Mouse (Mus musculus) stomach, embryonic 16.5 days (tissue): ENCODE data around the gene Selenov. TPM values are rescaled to one million over a fixed set of nuclear protein-coding genes. Genes with fewer than 3 reads are reported as not detected.

ENCODE experiments used
- ATAC-seq: fragments of 200-750 bp; cut with Nextera tagmentation; 2 replicates; pipeline ENCODE4 v1.8.0; 2017; ENCODE audit warnings: moderate number of reproducible peaks, moderate TSS enrichment; ENCODE audit not compliant: insufficient read depth, low FRiP score
- H3K27ac ChIP-seq: fragments of 300-500 bp; sonication (generic); 2 replicates; pipeline ENCODE4 v1.5.1; 2014; ENCODE audit warnings: low read length
- H3K27me3 ChIP-seq: fragments of 300-500 bp; sonication (generic); 2 replicates; pipeline ENCODE4 v1.6.1; 2014; ENCODE audit warnings: low read length, control low read depth, mixed read lengths; ENCODE audit not compliant: control insufficient read depth, insufficient read depth
- H3K36me3 ChIP-seq: fragments of 300-500 bp; sonication (generic); 2 replicates; pipeline ENCODE4 v1.6.1; 2014; ENCODE audit warnings: low read length; ENCODE audit not compliant: control insufficient read depth, insufficient read depth
- H3K4me1 ChIP-seq: fragments of 300-500 bp; sonication (generic); 2 replicates; pipeline ENCODE4 v1.6.1; 2014; ENCODE audit warnings: low read length, control low read depth, mixed read lengths; ENCODE audit not compliant: control insufficient read depth, insufficient read depth
- H3K4me2 ChIP-seq: fragments of 300-500 bp; sonication (generic); 2 replicates; pipeline ENCODE4 v1.6.1; 2014; ENCODE audit warnings: low read depth, low read length, mixed read lengths
- H3K4me3 ChIP-seq: fragments of 300-500 bp; sonication (generic); replicated peaks from 2 replicates; pipeline ENCODE4 v1.5.1; 2014; ENCODE audit warnings: mild to moderate bottlenecking, low read length
- H3K9ac ChIP-seq: fragments of 300-500 bp; sonication (generic); 2 replicates; pipeline ENCODE4 v1.6.1; 2014; ENCODE audit warnings: low read length
- H3K9me3 ChIP-seq: fragments of 300-500 bp; sonication (generic); replicated peaks from 2 replicates; pipeline ENCODE4 v1.6.1; 2016; ENCODE audit warnings: low read length, control low read depth; ENCODE audit not compliant: control insufficient read depth
- WGBS: fragments of 180-500 bp; shearing (Covaris S2); extraction: QIAGEN DNeasy Blood & Tissue Kit; methylation state at CpG from one replicate; pipeline ENCODE4 v1.1.7; 2014; 5-methylcytosine and 5-hydroxymethylcytosine counted together
- polyA plus RNA-seq: library from polyadenylated mRNA; unstranded; fragments of >200 nt; fragmentation: Nextera tagmentation; extraction: Ambion mirVana; gene quantifications from 2 replicates; pipeline ENCODE4 v1.2.1, GENCODE M21; 2015

Selenov gene
- polyA plus RNA-seq, 1 experiment from 2014 or later, result 0.14 TPM

- Histone ChIP-seq H3K9me3 (no peaks in the 10 kb centered on the region), H3K36me3 (no peaks in the 10 kb centered on the region), H3K4me1 (peaks cover 6% of the 10 kb centered on the region; the same call in 1 of the 2 replicates), H3K27ac (no peak overlapping the region), H3K27me3 (no peaks in the 10 kb centered on the region), H3K9ac (no peak overlapping the region), H3K4me2 (no peak overlapping the region), H3K4me3 (no peak overlapping the region)
- 72% methylated on average over 3 of the region's 3 CpGs for whole genome bisulfite sequencing
- ATAC-seq, result no peak
These were observed 19.2 kb downstream of the Selenov start for GRCm38 (mm10) chr7:28271761-28272160.

DNA sequence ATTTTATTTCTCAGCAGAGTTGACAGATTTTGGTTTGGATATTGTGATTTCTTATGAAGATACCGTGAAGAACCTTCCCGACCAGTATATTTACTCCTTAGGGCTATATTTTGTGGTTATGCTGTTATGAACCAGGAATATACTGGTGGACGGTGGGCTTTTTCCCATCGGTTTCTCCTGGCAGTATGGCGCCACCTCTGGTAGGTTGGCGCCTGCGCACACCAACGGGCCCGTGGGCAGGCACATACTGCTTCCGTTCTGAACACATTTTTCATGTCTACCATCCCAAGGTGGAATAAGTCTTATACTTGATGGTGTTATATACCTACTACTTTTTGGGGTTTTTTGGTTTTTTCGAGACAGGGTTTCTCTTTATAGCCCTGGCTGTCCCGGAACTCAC lies 21.6 kb downstream of the Selenov start:
- Histone ChIP-seq H3K4me1 (peaks cover 6% of the 10 kb centered on the region; the same call in 1 of the 2 replicates), H3K27ac (no peak overlapping the region), H3K4me2 (peak overlapping the region; percentile 83; the same call in 1 of the 2 replicates), H3K4me3 (no peak overlapping the region), H3K27me3 (no peaks in the 10 kb centered on the region), H3K9ac (no peak overlapping the region), H3K9me3 (no peaks in the 10 kb centered on the region), H3K36me3 (no peaks in the 10 kb centered on the region)
- ATAC-seq, result no peak
- WGBS, result 88% methylated on average over 12 of the region's 12 CpGs

- WGBS, result 21% methylated on average over 16 of the region's 16 CpGs
- H3K4me3 ChIP-seq, result peak overlapping the region; percentile 81
- H3K27ac ChIP-seq, result peak overlapping the region; percentile 86
- H3K36me3 ChIP-seq, result no peaks in the 10 kb centered on the region
- no peaks in the 10 kb centered on the region for H3K9me3 ChIP-seq
- ATAC-seq, result no peak
- no peaks in the 10 kb centered on the region for H3K27me3 ChIP-seq
- H3K4me2 ChIP-seq, result peak overlapping the region; percentile 83
- H3K4me1 ChIP-seq, result peaks cover 6% of the 10 kb centered on the region; the same call in 1 of the 2 replicates
- H3K9ac ChIP-seq, result peak overlapping the region; percentile 98
These were observed 22.4 kb downstream of the Selenov start for GRCm38 (mm10) chr7:28268576-28268975.

GRCm38 (mm10) chr7:28268042-28268531 lies 22.9 kb downstream of the Selenov start:
- under 1% methylated on average over 57 of the region's 62 CpGs for WGBS
- H3K27ac ChIP-seq, result peak overlapping the region; percentile 86
- peak overlapping the region; percentile 83 for H3K4me2 ChIP-seq
- no peaks in the 10 kb centered on the region for H3K27me3 ChIP-seq
- no peaks in the 10 kb centered on the region for H3K36me3 ChIP-seq
- peaks cover 6% of the 10 kb centered on the region; the same call in 1 of the 2 replicates for H3K4me1 ChIP-seq
- H3K9me3 ChIP-seq, result no peaks in the 10 kb centered on the region
- H3K4me3 ChIP-seq, result peak overlapping the region; percentile 81
- H3K9ac ChIP-seq, result peak overlapping the region; percentile 98
- peak; percentile 70 for ATAC-seq

DNA sequence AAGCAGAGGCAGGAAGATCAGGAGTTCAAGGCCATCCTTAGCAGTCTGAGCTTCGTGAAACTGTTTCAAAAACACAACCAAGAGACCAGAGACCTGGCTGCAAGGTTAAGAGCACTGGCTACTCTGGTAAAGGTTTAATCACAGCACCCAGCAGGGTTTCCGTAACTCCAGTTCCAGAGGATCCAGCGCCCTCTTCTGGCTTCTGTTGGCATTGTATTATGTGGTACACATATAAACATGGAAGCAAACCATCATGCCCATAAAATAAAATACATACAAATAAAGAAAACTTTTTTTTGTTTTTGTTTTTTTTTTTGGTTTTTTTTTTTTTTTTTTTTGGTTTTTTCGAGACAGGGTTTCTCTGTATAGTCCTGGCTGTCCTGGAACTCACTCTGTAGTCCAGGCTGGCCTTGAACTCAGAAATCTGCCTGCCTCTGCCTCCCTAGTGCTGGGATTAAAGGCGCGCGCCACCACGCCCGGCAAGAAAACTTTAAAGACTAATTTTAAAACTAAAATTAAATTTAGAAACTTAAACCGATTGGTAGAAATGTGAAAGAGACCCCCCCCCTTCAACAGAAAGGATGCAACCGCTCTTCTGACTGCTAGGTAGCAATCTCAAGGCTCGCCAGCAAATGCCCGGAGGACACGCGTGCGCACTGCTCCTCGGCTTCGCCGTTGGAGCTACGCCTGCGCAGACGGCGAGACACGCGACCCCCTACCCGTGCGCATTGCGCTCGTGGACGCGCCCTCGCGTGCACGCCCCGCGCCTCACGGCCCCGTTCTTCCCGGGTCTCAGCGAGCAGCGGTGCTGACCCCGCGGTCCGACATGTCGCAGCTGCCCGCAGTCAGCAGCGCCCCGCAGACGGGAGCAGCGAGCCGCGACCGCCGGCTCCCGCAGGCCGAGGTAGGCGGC lies 23.6 kb downstream of the Selenov start, which contains the start of gene Eid2:
Eid2 (plus strand) TSS at position 753 of the 913 bp plus-strand sequence.
- 7% methylated on average over 57 of the region's 57 CpGs for whole genome bisulfite sequencing
- ATAC-seq, result peak; percentile 89
- H3K9me3 ChIP-seq, result no peaks in the 10 kb centered on the region

DNA sequence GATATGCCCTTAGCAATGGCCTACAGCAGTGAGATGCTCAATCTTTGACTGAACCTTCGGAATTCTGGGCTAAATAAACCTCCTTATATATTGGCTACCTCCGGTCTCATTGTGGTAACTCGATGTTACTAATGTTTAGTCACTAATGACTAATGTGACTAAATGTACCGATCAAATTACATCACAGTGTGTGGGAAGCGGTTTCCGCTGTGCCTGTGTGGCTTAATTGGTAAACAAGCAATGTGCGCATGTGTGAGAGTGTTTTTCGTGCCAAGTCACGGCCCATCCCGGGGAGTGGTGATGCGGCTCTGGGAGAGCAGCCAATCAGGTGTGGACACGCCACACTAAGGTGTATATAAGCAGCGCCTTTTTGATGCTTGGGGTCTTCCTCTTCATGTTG lies 25.6 kb downstream of the Selenov start:
- Histone ChIP-seq H3K9me3 (no peaks in the 10 kb centered on the region), H3K4me2 (no peak overlapping the region), H3K36me3 (no peaks in the 10 kb centered on the region), H3K27ac (no peak overlapping the region), H3K4me3 (no peak overlapping the region), H3K9ac (no peak overlapping the region), H3K4me1 (peaks cover 6% of the 10 kb centered on the region; the same call in 1 of the 2 replicates), H3K27me3 (no peaks in the 10 kb centered on the region)
- ATAC-seq, result no peak
- WGBS, result 84% methylated on average over 13 of the region's 13 CpGs

More for the DNA sequence above, 23.6 kb downstream of the Selenov start, which contains the start of gene Eid2:
- Histone ChIP-seq H3K4me3 (peak within 1 kb of the TSS; percentile 81), H3K9ac (peak within 1 kb of the TSS; percentile 98), H3K27ac (peak within 1 kb of the TSS; percentile 86), H3K4me1 (peaks cover 6% of the 10 kb centered on the region; the same call in 1 of the 2 replicates), H3K27me3 (no peaks in the 10 kb centered on the region), H3K36me3 (no peaks in the 10 kb centered on the region), H3K4me2 (peak within 1 kb of the TSS; percentile 83)

DNA sequence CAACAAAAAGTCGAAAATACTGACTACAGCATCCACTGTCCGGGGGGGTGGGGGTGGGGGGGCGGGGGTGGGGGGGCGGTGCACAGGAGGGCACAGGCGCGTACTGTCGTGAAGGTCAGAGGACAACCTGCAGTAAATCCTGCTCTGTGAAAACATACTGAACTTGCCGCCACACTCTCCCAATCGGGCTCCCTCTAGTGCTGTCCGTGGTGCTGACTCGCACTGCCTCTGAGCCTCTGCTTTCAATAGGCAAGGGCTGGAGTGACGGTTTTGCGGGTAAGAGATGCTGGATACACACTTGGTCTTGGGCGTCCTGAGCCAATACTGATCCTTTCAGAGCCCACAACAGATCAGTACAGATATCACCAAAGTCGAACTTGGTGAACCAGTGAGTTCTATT lies 27.2 kb downstream of the Selenov start:
- H3K4me3 ChIP-seq, result no peak overlapping the region
- peak; percentile 61; the same call in 1 of the 2 replicates for ATAC-seq
- no peaks in the 10 kb centered on the region for H3K36me3 ChIP-seq
- no peak overlapping the region for H3K4me2 ChIP-seq
- no peaks in the 10 kb centered on the region for H3K9me3 ChIP-seq
- H3K27me3 ChIP-seq, result no peaks in the 10 kb centered on the region
- H3K27ac ChIP-seq, result no peak overlapping the region
- 6% methylated on average over 15 of the region's 15 CpGs for WGBS
- peaks cover 5% of the 10 kb centered on the region; the same call in 1 of the 2 replicates for H3K4me1 ChIP-seq
- no peak overlapping the region for H3K9ac ChIP-seq

DNA sequence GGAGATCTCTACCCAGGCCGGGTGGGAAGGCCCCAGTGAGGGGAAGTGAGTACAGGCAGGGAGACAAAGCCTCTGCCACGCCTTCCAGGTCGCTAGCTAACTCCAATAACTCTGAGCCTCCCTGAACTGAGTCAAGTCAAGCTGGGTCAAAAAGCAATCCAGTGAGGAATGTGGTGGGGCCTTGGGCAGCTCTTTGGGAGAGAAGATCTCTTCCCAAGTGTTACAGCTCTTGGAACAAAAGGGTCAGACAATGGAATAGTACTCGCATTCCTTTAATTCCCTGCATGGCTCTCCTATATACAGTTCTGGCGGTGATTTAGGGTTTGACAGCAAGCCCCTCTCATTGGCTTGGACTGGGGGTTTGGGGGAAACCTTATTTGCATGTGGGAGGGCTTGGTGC lies 28.1 kb downstream of the Selenov start:
- Histone ChIP-seq H3K27me3 (no peaks in the 10 kb centered on the region), H3K27ac (no peak overlapping the region), H3K4me3 (no peak overlapping the region), H3K9me3 (no peaks in the 10 kb centered on the region), H3K4me1 (no peaks in the 10 kb centered on the region), H3K4me2 (no peak overlapping the region), H3K9ac (no peak overlapping the region), H3K36me3 (no peaks in the 10 kb centered on the region)
- 53% methylated on average over 5 of the region's 5 CpGs for WGBS
- no peak for ATAC-seq

GRCm38 (mm10) chr7:28255476-28255875 lies 35.5 kb downstream of the Selenov start:
- no peak for ATAC-seq
- no peaks in the 10 kb centered on the region for H3K36me3 ChIP-seq
- no peak overlapping the region for H3K4me3 ChIP-seq
- H3K9ac ChIP-seq, result no peak overlapping the region
- no peak overlapping the region for H3K27ac ChIP-seq
- H3K9me3 ChIP-seq, result 0 out of 2 replicates have a peak, but pooled peaks cover 3% of the 10 kb centered on the region
- no peak overlapping the region for H3K4me2 ChIP-seq
- 82% methylated on average over 6 of the region's 6 CpGs for WGBS
- no peaks in the 10 kb centered on the region for H3K4me1 ChIP-seq
- no peaks in the 10 kb centered on the region for H3K27me3 ChIP-seq
